Mouse (Mus musculus) colon, adult 2 months (tissue): ENCODE data around the gene Mknk2. TPM values are rescaled to one million over a fixed set of nuclear protein-coding genes. Genes with fewer than 3 reads are reported as not detected.

Experiments used
- polyA plus RNA-seq: library from polyadenylated mRNA; depleted of rRNA; stranded (reverse); fragments of >200 nt; gene quantifications from 2 replicates; pipeline ENCODE4 v1.2.3, GENCODE M21; 2012; rRNA removed

The Mknk2 gene
- polyA plus RNA-seq: 385 and 392 TPM in 2 replicates

GRCm38 (mm10) chr10:80677942-80678436 is at the start of gene Mknk2:
Gene Mknk2, minus strand, starts transcription at chr10:80678112.

GRCm38 (mm10) chr10:80701721-80702535 is 24.0 kb upstream of the Mknk2 start, which contains the start of the genes Mob3a and Izumo4:
Gene Mob3a, minus strand, starts transcription at chr10:80701977.
Gene Izumo4, plus strand, starts transcription at chr10:80702184.

GRCm38 (mm10) chr10:80656863-80657623 is 20.9 kb downstream of the Mknk2 start, which contains the start of gene Btbd2:
Gene Btbd2, minus strand, starts transcription at chr10:80657071.

DNA sequence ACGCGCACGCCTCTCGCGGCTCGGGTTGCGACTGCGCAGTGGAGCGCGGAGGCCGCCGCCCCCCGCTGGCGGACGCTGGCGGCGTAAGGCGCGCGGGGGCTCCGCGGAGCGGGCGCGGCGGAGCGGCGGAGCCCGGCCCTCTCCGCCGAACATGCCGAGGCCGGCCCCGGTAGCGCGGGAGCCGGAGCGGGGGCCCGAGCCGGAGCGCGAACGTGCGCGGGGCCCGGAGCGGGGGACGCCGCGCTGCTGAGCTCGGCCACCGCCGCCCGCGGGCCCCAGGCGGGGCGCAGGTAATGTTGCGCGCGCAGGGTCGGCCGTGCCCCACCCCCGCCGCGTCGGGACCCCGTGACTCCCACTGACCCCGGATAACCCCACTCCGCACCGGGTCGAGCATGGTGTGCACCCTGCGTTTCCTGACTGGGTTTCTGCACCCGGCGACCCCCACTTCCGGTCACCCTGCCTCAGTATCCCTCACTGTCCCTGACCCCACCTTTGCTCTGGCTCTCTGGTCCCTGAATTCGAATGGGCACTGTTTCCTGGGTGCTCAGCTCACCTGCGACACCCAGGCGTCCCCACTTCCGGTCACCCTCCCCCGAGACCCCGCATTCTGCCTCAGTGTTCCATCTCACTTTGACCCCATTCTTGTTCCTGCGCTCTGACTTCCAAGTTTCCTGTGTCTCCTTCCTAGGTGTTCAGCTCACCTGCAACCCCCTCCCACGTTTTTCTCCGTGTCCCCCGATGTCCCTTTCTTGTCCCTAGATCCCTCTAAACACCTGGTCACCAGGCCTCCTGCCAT is 55.1 kb downstream of the Mknk2 start, which contains the start of gene Csnk1g2:
TSS of gene Csnk1g2 (plus strand) at position 178 of the 796 bp plus-strand sequence.

Other genes starting within 250 kb of the Mknk2 start
- 84.9 and 86.2 TPM in 2 replicates for gene Tcf3, start 244.5 kb downstream of the Mknk2 start, polyA plus RNA-seq
- gene Onecut3, start 183.3 kb downstream of the Mknk2 start, polyA plus RNA-seq: 0.02 TPM in 1 of 2 replicates, not detected in the other
- gene Atp8b3, start 139.0 kb downstream of the Mknk2 start, polyA plus RNA-seq: not detected in 2 replicates
- gene Rexo1, start 116.6 kb downstream of the Mknk2 start, polyA plus RNA-seq: 56.3 and 60.5 TPM in 2 replicates
- gene Klf16, start 100.8 kb downstream of the Mknk2 start, polyA plus RNA-seq: 32.1 and 34.5 TPM in 2 replicates
- gene Abhd17a, start 87.8 kb downstream of the Mknk2 start, polyA plus RNA-seq: 328 and 390 TPM in 2 replicates
- 145 and 162 TPM in 2 replicates for gene Scamp4, start 75.2 kb downstream of the Mknk2 start, polyA plus RNA-seq
- 22.0 and 28.5 TPM in 2 replicates for gene Adat3, start 75.2 kb downstream of the Mknk2 start, polyA plus RNA-seq
- gene Gm49322, start 72.1 kb downstream of the Mknk2 start, polyA plus RNA-seq: 3.8 and 4.9 TPM in 2 replicates
- 326 and 352 TPM in 2 replicates for gene Csnk1g2, start 55.3 kb downstream of the Mknk2 start, polyA plus RNA-seq
- 89.5 and 97.5 TPM in 2 replicates for gene Btbd2, start 21.0 kb downstream of the Mknk2 start, polyA plus RNA-seq
- 39.9 and 49.0 TPM in 2 replicates for gene Mob3a, start 23.9 kb upstream of the Mknk2 start, polyA plus RNA-seq
- gene Izumo4, start 24.1 kb upstream of the Mknk2 start, polyA plus RNA-seq: 52.3 and 56.7 TPM in 2 replicates
- 116 and 122 TPM in 2 replicates for gene Ap3d1, start 64.2 kb upstream of the Mknk2 start, polyA plus RNA-seq
- 25.5 and 45.2 TPM in 2 replicates for gene Dot1l, start 77.1 kb upstream of the Mknk2 start, polyA plus RNA-seq
- 31.8 and 39.2 TPM in 2 replicates for gene Sf3a2, start 120.1 kb upstream of the Mknk2 start, polyA plus RNA-seq
- 54.2 and 71.9 TPM in 2 replicates for gene Plekhj1, start 120.5 kb upstream of the Mknk2 start, polyA plus RNA-seq
- gene Amh, start 127.1 kb upstream of the Mknk2 start, polyA plus RNA-seq: 0.67 and 1.1 TPM in 2 replicates
- 0.13 TPM in 1 of 2 replicates, not detected in the other for gene Jsrp1, start 135.4 kb upstream of the Mknk2 start, polyA plus RNA-seq
- gene Oaz1, start 148.5 kb upstream of the Mknk2 start, polyA plus RNA-seq: 843 and 1,116 TPM in 2 replicates
- not detected in 2 replicates for gene Lingo3, start 165.9 kb upstream of the Mknk2 start, polyA plus RNA-seq
- 73.9 and 111 TPM in 2 replicates for gene Lsm7, start 177.1 kb upstream of the Mknk2 start, polyA plus RNA-seq
- 128 and 145 TPM in 2 replicates for gene Sppl2b, start 177.2 kb upstream of the Mknk2 start, polyA plus RNA-seq
- 0.30 and 0.33 TPM in 2 replicates for gene Tmprss9, start 193.7 kb upstream of the Mknk2 start, polyA plus RNA-seq
- gene Timm13, start 222.9 kb upstream of the Mknk2 start, polyA plus RNA-seq: 270 and 310 TPM in 2 replicates
- 42.0 and 44.6 TPM in 2 replicates for gene Lmnb2, start 240.1 kb upstream of the Mknk2 start, polyA plus RNA-seq